Mouse (Mus musculus) midbrain, embryonic 11.5 days (tissue): ENCODE measurements at regions not wholly inside any gene's neighbourhood (a gene's known extent, or its start where the extent isn't known, plus 50 kb on each side); places are given as distances from the start of the nearest gene placed in this dataset.

Source experiments
- ATAC-seq: fragments of 200-750 bp; cut with Nextera tagmentation; 2 replicates; pipeline ENCODE4 v1.8.0; 2017; ENCODE audit warnings: moderate TSS enrichment, moderate library complexity; ENCODE audit not compliant: low FRiP score
- DNase-seq: peaks from one replicate; pipeline ENCODE4 v3.0.0; 2015; ENCODE audit warnings: low spot score; ENCODE audit errors: missing footprints
- H3K27ac ChIP-seq: fragments of 300-500 bp; sonication (generic); 2 replicates; pipeline ENCODE4 v1.5.1; 2014; ENCODE audit warnings: low read depth, low read length
- H3K27me3 ChIP-seq: fragments of 300-500 bp; sonication (generic); 2 replicates; pipeline ENCODE4 v1.6.1; 2014; ENCODE audit warnings: mild to moderate bottlenecking, low read length, moderate library complexity, mixed read lengths; ENCODE audit not compliant: control insufficient read depth, insufficient read depth
- H3K36me3 ChIP-seq: fragments of 300-500 bp; sonication (generic); 2 replicates; pipeline ENCODE4 v1.6.1; 2014; ENCODE audit warnings: mild to moderate bottlenecking, low read length, moderate library complexity, mixed read lengths; ENCODE audit not compliant: control insufficient read depth, insufficient read depth
- H3K4me1 ChIP-seq: fragments of 300-500 bp; sonication (generic); 2 replicates; pipeline ENCODE4 v1.6.1; 2014; ENCODE audit warnings: low read length; ENCODE audit not compliant: control insufficient read depth, insufficient read depth
- H3K4me2 ChIP-seq: fragments of 300-500 bp; sonication (generic); 2 replicates; pipeline ENCODE4 v1.6.1; 2014; ENCODE audit warnings: mild to moderate bottlenecking, moderate library complexity
- H3K4me3 ChIP-seq: fragments of 300-500 bp; sonication (generic); 2 replicates; pipeline ENCODE4 v1.5.1; 2014; ENCODE audit warnings: low read depth, low read length
- H3K9ac ChIP-seq: fragments of 300-500 bp; sonication (generic); 2 replicates; pipeline ENCODE4 v1.6.1; 2014; ENCODE audit warnings: low read length
- H3K9me3 ChIP-seq: fragments of 300-500 bp; sonication (generic); 2 replicates; pipeline ENCODE4 v1.6.1; 2016; ENCODE audit warnings: low read length; ENCODE audit not compliant: control insufficient read depth
- WGBS: fragments of 180-500 bp; shearing (Covaris S2); extraction: QIAGEN DNeasy Blood & Tissue Kit; methylation state at CpG from one replicate; pipeline ENCODE4 v1.1.7; 2014; 5-methylcytosine and 5-hydroxymethylcytosine counted together

DNA sequence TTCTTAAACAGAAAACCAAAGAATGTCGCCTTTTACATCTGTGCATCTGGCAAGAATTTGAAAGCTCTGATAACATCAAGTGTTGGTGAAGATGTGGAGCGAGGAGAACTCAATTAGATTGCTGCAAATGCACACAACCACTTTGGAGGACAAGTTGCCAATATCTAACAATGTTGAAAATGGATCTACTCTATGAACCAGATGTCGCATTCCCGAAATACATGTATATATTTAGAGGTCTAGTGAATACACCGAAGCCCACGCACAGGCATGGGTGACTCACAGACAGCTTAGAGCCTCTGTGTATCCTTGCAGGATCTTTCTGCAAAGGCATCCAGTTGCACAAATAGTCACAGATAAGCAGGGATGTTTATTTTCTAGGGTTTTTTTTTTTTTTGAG is 108.4 kb downstream of the Ddx1 start:
- H3K27me3 ChIP-seq = no peaks in the 10 kb centered on the region
- WGBS = 89% methylated on average over 6 of the region's 6 CpGs
- no peaks in the 10 kb centered on the region for H3K9me3 ChIP-seq
- H3K27ac ChIP-seq = no peak overlapping the region
- DNase-seq (no peak), ATAC-seq (no peak)
- H3K9ac ChIP-seq = no peak overlapping the region
- no peaks in the 10 kb centered on the region for H3K36me3 ChIP-seq
- no peak overlapping the region for H3K4me3 ChIP-seq
- no peak overlapping the region for H3K4me2 ChIP-seq
- no peaks in the 10 kb centered on the region for H3K4me1 ChIP-seq

DNA sequence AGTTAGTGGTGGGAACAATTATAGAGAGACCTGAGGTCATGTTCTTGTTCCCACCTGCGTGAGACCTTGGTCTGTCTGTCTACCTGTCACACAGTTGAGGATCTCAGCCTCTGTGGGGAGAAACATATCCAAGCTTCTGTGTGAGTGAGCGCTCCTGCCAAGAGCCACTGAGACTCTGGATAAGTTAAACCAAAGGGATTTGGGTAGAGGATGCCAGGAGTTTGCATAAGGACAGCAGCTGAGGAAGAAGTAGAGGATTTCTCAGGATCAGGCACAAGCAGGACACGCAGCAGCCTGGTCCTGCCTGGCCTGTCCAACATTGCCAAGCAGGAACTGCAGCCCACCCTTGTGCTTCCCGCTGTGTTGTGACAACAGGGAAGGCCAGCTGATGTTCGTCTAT is 109.8 kb downstream of the Ddx1 start:
- no peak overlapping the region for H3K9ac ChIP-seq
- H3K27ac ChIP-seq = no peak overlapping the region
- H3K4me3 ChIP-seq = no peak overlapping the region
- 75% methylated on average over 5 of the region's 5 CpGs for WGBS
- no peaks in the 10 kb centered on the region for H3K27me3 ChIP-seq
- H3K9me3 ChIP-seq = no peaks in the 10 kb centered on the region
- H3K4me1 ChIP-seq = no peaks in the 10 kb centered on the region
- no peak for ATAC-seq
- H3K36me3 ChIP-seq = no peaks in the 10 kb centered on the region
- H3K4me2 ChIP-seq = no peak overlapping the region
- peak; percentile 8 for DNase-seq

DNA sequence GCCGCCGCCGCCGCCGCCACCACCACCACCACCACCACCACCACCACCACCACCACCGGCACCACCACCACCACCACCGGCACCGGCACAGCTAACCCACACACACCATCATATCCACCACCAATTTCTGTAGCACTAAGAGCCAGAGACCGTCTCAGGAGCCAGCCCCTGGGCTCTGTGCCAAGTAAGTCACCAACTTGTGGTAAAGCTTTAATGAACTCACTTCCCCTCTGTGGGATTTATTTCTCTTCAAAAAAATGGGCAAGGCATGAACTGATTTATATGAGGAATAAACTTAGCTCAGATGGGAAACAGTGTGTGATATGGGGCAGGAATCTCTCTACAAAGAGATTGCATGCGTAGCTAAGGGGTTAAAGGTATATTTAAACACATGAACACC is 114.8 kb downstream of the Ddx1 start:
- no peaks in the 10 kb centered on the region for H3K4me1 ChIP-seq
- no peaks in the 10 kb centered on the region for H3K9me3 ChIP-seq
- DNase-seq (no peak), ATAC-seq (no peak)
- H3K4me3 ChIP-seq = no peak overlapping the region
- no peak overlapping the region for H3K9ac ChIP-seq
- H3K36me3 ChIP-seq = no peaks in the 10 kb centered on the region
- H3K4me2 ChIP-seq = no peak overlapping the region
- 97% methylated on average over 8 of the region's 10 CpGs for WGBS
- no peak overlapping the region for H3K27ac ChIP-seq
- H3K27me3 ChIP-seq = no peaks in the 10 kb centered on the region

DNA sequence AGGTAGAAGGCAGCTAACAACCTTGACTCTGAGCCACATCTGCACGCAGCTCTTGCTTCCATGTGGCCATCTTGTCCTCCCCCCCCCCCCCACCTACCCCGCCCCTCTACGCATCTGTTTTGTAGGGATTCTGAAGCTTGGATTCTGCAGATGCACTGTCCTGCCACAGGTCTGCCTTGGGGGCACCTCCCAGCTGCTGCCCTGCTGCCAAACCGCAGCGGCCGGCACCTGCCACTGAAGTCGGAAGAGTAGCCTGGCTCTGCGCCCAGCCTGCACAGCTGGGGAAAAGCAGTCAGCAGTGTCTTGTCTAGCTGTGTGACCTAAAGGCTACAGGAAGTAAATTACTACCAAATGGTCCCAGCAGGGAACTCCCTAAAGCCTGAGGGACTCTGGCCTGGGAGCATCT is 119.3 kb downstream of the Ddx1 start:
- ATAC-seq (no peak), DNase-seq (no peak)
- no peak overlapping the region for H3K9ac ChIP-seq

DNA sequence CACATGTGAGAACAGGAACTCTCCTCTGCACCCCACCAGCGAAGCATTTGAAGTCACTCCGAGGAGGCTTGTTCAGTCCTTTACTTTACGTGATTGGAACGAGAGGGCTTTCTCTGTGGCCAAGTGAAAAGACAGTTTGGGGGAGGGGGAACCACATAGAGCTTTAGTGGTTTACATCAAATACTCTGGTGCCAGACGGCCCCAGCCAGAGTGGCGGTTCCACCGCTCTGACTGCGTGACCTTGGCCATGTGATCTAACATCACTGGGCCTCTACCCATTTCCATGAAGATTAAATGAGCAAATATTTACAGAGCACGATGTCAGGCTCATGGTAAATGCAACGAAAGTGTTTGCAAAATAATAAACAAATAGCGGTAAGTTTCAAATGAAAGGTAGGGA is 121.6 kb downstream of the Ddx1 start:
- H3K9me3 ChIP-seq = no peaks in the 10 kb centered on the region
- ATAC-seq = no peak
- no peak overlapping the region for H3K4me3 ChIP-seq
- WGBS = 79% methylated on average over 11 of the region's 11 CpGs
- H3K36me3 ChIP-seq = no peaks in the 10 kb centered on the region
- H3K4me2 ChIP-seq = no peak overlapping the region
- H3K9ac ChIP-seq = no peak overlapping the region
- H3K27me3 ChIP-seq = no peaks in the 10 kb centered on the region
- no peak overlapping the region for H3K27ac ChIP-seq
- H3K4me1 ChIP-seq = no peaks in the 10 kb centered on the region
- DNase-seq = no peak

More for the DNA sequence above, 119.3 kb downstream of the Ddx1 start:
- no peaks in the 10 kb centered on the region for H3K4me1 ChIP-seq
- H3K4me3 ChIP-seq = no peak overlapping the region
- no peaks in the 10 kb centered on the region for H3K9me3 ChIP-seq
- H3K27me3 ChIP-seq = no peaks in the 10 kb centered on the region
- no peaks in the 10 kb centered on the region for H3K36me3 ChIP-seq
- no peak overlapping the region for H3K4me2 ChIP-seq
- 89% methylated on average over 8 of the region's 8 CpGs for WGBS
- no peak overlapping the region for H3K27ac ChIP-seq

DNA sequence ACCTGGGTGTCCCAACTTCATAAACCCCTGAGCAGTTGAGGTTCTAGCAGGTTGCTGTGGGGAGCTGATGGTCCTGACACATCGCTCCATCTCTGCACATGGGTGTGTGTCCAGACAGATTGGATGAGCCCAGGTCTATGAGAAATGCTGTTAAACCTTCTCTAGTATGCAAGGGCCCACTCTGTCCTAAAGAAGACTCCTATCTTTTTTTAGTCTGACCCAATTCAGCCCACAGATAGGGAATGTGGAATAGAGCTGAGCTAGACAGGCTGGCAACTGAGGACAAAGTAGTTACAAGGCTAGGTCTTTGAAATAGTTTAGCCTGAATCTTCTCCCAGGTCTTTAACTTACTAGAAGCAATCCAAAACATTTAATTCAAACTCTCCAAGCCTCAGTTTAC is 124.0 kb downstream of the Ddx1 start:
- H3K9me3 ChIP-seq = no peaks in the 10 kb centered on the region
- 95% methylated on average over 1 of the region's 1 CpGs for WGBS

DNA sequence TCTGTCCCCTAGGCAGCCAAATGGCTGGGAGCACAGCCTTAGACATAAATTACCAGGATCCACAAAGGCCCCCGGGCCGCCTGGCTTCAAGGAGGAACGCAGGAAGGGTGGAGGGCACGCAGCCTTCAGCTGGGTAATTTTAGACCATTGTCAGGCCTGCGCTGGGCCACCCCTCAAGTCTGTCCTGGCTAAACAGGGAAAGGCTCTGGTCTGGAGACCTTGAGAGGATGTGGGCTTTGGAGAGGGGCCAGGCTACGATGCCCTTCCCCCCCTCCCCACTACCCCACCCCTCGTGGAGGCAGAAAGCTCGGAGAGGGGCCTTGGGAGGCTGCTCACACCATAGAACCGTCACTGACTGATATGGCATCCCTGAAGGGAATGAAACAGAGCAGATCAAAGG is 126.7 kb downstream of the Ddx1 start:
- H3K9ac ChIP-seq = no peak overlapping the region
- no peaks in the 10 kb centered on the region for H3K9me3 ChIP-seq
- H3K27ac ChIP-seq = no peak overlapping the region
- H3K4me2 ChIP-seq = no peak overlapping the region
- H3K27me3 ChIP-seq = no peaks in the 10 kb centered on the region
- no peaks in the 10 kb centered on the region for H3K4me1 ChIP-seq
- WGBS = 69% methylated on average over 9 of the region's 9 CpGs
- no peak for ATAC-seq
- no peaks in the 10 kb centered on the region for H3K36me3 ChIP-seq
- H3K4me3 ChIP-seq = no peak overlapping the region
- no peak for DNase-seq

More for the DNA sequence above, 124.0 kb downstream of the Ddx1 start:
- H3K36me3 ChIP-seq = no peaks in the 10 kb centered on the region
- no peak overlapping the region for H3K9ac ChIP-seq
- no peak for ATAC-seq
- H3K4me1 ChIP-seq = no peaks in the 10 kb centered on the region
- no peak overlapping the region for H3K4me3 ChIP-seq
- H3K27ac ChIP-seq = no peak overlapping the region
- no peak for DNase-seq
- no peak overlapping the region for H3K4me2 ChIP-seq
- H3K27me3 ChIP-seq = no peaks in the 10 kb centered on the region

DNA sequence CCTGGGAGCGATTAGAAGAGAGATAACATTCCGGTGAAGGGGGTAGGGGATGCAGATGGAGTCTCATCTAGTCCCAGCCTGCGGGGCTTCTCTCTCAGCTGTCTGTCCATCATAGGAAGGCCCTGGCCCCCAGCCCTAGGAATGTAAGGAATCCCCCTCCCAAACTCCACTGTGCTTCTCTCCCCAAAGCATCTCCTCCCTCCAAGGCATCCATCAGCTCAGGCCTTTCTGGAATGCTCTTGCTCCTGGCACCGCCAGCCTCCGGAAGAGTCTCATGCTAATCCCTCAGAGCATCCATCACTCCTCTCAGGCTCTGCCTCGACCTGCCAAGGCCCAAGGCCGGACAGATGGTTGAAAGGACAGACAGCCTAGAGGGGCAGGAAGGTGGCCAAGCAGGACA is 128.4 kb downstream of the Ddx1 start:
- H3K36me3 ChIP-seq = no peaks in the 10 kb centered on the region
- H3K27ac ChIP-seq = no peak overlapping the region

DNA sequence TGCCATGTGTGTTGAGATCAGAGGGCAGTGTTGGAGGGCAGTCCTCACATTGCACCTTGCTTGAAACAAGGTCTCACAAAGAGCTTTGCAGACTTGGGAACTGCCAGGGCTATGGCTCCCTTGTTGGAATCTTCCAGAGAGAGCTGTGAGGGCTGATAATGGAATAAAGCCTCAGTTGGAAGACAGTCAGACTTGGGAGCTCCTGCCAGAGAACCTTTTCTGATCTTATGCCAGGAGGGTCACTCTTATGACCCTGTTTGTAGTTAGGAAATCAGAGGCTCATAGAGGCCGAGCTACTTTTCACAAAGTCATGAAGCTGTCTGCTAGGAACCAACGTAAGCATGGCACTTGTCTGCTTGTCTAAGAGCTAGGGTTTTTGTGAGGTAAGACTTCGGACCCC is 129.4 kb downstream of the Ddx1 start:
- H3K27me3 ChIP-seq = no peaks in the 10 kb centered on the region
- H3K4me1 ChIP-seq = no peaks in the 10 kb centered on the region
- no peak overlapping the region for H3K4me2 ChIP-seq
- no peak overlapping the region for H3K27ac ChIP-seq
- no peak overlapping the region for H3K9ac ChIP-seq
- H3K36me3 ChIP-seq = no peaks in the 10 kb centered on the region
- H3K9me3 ChIP-seq = no peaks in the 10 kb centered on the region
- no peak for ATAC-seq
- 91% methylated on average over 3 of the region's 3 CpGs for WGBS
- H3K4me3 ChIP-seq = no peak overlapping the region
- no peak for DNase-seq

More for the DNA sequence above, 128.4 kb downstream of the Ddx1 start:
- DNase-seq (no peak), ATAC-seq (no peak)
- no peaks in the 10 kb centered on the region for H3K4me1 ChIP-seq
- H3K9ac ChIP-seq = no peak overlapping the region
- 53% methylated on average over 7 of the region's 7 CpGs for WGBS
- no peak overlapping the region for H3K4me3 ChIP-seq
- no peaks in the 10 kb centered on the region for H3K9me3 ChIP-seq
- H3K27me3 ChIP-seq = no peaks in the 10 kb centered on the region
- no peak overlapping the region for H3K4me2 ChIP-seq

DNA sequence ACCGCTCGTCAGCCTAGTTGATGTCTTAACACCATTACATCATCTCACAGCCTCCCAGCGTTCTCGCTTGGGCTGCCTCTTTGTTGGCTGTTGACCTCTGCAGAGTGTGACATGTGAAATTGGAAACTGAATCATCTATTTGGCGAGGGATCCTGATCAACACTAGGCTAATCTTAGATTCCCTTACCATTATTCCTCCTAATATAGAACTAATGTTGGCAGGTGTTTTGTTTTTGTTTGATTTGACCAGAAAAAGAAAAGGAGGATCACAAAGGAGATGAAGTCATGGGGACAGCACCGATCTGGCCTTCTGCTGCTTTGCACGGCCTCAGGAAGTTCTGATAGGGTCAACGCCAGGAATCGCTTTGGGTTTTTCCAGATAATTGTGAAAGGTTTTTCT is 131.0 kb downstream of the Ddx1 start:
- no peak for ATAC-seq
- no peak for DNase-seq
- no peak overlapping the region for H3K27ac ChIP-seq
- H3K9ac ChIP-seq = no peak overlapping the region
- no peak overlapping the region for H3K4me2 ChIP-seq
- no peaks in the 10 kb centered on the region for H3K27me3 ChIP-seq
- 76% methylated on average over 9 of the region's 9 CpGs for WGBS
- H3K4me3 ChIP-seq = no peak overlapping the region
- no peaks in the 10 kb centered on the region for H3K9me3 ChIP-seq
- H3K36me3 ChIP-seq = no peaks in the 10 kb centered on the region
- no peaks in the 10 kb centered on the region for H3K4me1 ChIP-seq
